Mouse (Mus musculus) lung, postnatal 4 days (tissue): ENCODE measurements around the gene Dgkb.
A peak's percentile ranks its signal among the peaks of the same experiment; 100 is the strongest.

ENCODE experiments used
- DNase-seq, 2 experiments: peaks; one replicate each; pipeline ENCODE4 v3.0.0; 2021

The Dgkb gene

GRCm38 (mm10) chr12:37996417-37996946 lies 179.0 kb downstream of the Dgkb start:
- no peak for DNase-seq

DNA sequence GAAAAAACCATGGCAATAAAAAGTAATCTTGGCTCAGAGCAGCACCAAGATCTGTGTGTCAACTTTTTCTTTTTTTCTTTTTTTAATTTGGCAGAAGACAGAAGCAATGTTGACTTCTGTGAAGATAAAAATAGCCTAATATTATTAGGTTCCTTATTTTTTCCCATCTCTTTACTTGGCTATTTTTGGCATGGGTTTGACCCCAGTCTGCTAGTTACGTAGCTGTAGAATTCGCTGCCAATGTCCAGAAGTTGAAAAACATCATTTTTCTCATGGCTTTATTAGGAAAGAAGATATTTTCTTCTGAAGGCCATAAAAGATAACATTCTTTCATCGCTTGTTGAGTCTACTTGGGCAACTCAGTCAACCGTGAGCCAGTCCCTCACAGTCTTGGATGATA lies 200.1 kb downstream of the Dgkb start:
- no peak for DNase-seq

GRCm38 (mm10) chr12:38047256-38047655 lies 229.7 kb downstream of the Dgkb start:
- DNase-seq, result no peak

GRCm38 (mm10) chr12:38088224-38088623 lies 270.7 kb downstream of the Dgkb start:
- no peak for DNase-seq

- DNase-seq, result no peak
These were observed 294.4 kb downstream of the Dgkb start for GRCm38 (mm10) chr12:38111928-38112327.

GRCm38 (mm10) chr12:38114990-38115615 lies 297.6 kb downstream of the Dgkb start:
- no peak for DNase-seq

- peak in 1 of 2 experiments; percentile 21 for DNase-seq
These were observed 306.0 kb downstream of the Dgkb start for GRCm38 (mm10) chr12:38123524-38123923.

- no peak for DNase-seq
These were observed 307.8 kb downstream of the Dgkb start for GRCm38 (mm10) chr12:38125297-38125696.

GRCm38 (mm10) chr12:38130209-38130915 lies 312.8 kb downstream of the Dgkb start:
- DNase-seq, result no peak

DNA sequence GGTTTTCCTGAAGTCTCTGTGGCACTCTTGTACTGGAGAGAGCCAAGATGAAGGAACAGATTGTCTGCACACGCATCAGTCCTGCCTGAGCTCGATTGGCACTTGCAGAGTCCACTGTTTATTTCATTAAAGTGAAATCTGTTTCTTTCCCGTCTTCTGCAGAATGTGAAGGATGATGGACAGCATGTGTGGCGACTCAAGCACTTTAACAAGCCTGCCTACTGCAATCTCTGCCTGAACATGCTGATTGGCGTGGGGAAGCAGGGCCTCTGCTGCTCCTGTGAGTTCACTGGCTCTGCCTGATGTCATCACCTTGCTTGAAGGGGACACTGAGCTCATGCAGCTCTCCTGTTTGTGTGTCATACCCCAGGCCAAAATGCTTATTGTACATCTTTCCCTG lies 318.9 kb downstream of the Dgkb start:
- DNase-seq, result peak; percentile 4 to 61

GRCm38 (mm10) chr12:38140039-38140438 lies 322.5 kb downstream of the Dgkb start:
- no peak for DNase-seq

GRCm38 (mm10) chr12:38232665-38233064 lies 415.1 kb downstream of the Dgkb start:
- DNase-seq, result no peak

- no peak for DNase-seq
These were observed 451.3 kb downstream of the Dgkb start for GRCm38 (mm10) chr12:38268856-38269255.

GRCm38 (mm10) chr12:38301497-38301896 lies 484.0 kb downstream of the Dgkb start:
- DNase-seq, result no peak

GRCm38 (mm10) chr12:38303841-38304240 lies 486.3 kb downstream of the Dgkb start:
- peak in 1 of 2 experiments; percentile 16 for DNase-seq

GRCm38 (mm10) chr12:38304245-38304644 lies 486.7 kb downstream of the Dgkb start:
- DNase-seq, result no peak

DNA sequence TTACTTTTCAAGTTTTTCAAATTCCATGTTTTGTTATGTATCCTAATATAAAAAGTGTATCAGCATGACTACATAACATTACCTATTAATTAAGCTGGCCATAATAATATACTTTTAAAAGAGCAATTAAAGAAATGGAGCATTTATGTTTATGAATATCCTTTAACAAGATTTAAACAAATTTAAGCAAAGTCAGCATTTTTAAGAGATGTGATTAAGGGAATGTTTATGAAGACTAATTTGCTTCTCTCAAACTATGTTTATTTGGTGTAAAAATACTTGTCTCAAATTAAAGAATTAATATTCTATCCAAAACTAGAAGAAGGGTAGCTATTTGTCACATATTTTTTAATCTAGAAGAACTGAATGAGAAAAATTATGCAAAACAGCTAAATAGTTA lies 492.4 kb downstream of the Dgkb start:
- no peak for DNase-seq

DNA sequence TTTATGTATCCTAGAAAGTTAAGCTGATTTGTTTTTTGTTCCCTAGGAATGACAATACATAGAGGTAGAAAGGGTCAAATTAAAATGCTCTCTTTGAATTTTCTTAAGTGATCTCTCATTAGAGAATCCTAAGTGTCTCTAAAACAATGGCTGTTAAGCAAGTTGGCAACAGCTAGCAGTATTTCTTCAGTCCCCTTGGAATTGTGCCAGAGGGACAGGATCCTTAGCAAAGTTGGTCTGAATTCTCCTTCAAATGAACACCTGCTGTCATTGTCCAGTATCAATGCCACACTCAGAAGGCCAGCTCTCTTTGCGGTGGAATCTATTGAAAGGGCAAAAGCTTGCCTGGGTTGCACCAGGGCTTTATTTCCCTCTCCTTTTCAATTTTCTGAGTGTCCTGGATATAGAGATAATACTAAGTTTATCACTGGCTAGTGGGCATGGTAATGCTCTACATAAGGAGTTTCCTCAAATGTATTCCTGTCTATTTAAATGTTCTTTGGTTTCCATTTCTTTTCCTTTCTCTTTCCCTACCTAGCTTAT lies 510.3 kb downstream of the Dgkb start:
- DNase-seq, result no peak

- DNase-seq, result no peak
These were observed 511.3 kb downstream of the Dgkb start for GRCm38 (mm10) chr12:38328779-38329178.

DNA sequence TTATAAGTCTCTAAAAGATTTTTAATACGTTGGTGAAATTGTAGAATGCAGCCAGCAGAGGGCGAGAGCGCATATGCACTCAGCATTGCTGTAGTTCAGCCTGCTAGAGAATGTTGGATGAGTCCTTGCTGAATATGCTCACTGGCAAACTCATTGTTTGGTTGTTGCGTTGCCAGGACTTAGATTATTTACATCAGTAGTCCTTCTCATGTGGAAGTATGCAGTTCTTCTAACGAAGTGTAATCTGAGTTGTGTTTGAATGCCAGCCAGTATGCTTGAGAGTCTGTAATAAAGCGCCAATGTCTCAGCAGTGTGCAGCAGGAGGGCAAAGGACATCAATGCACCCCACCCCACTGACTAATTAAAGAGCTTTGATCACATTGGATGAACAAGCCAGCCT lies 525.1 kb downstream of the Dgkb start:
- DNase-seq, result peak; percentile 67 to 72

DNA sequence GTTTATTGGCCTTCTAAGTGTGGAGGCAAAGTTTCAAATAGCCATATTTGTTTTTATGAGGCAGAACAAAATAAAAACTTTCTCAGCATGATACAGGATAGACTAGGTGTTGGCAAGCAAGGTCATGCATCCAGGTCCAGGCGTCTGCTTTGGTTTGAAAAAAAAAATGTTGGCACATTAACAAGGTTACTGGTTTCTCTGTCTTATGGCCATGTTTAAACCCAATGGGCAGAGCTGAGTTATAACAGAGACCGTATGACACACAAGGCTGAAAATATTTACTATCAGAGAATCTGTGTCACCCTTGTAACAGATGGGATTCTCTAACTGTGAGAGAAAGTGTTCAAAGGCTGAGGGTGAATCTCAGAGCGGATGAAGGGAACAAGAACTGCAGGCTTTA lies 535.0 kb downstream of the Dgkb start:
- DNase-seq, result no peak

GRCm38 (mm10) chr12:38356386-38356785 lies 538.9 kb downstream of the Dgkb start:
- no peak for DNase-seq

DNA sequence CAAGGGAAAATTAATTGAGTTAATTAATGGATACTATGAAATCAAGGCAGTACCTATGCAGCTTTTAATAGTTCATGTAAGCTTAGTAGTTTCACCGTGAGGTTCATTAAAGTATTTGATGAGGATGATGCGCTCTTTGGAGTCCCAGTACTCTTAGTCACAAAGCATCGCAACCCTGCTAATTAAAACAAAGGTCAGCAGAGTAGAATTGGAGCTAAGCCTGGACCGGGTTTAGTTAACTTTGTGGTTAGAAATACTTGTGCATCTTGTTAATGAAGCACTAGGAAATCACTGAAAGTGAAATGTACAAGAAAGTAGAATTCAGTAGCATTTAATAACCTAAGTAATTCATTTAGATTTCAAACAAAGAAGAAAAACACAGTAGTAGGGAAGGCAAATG lies 544.0 kb downstream of the Dgkb start:
- no peak for DNase-seq

GRCm38 (mm10) chr12:38371597-38371996 lies 554.1 kb downstream of the Dgkb start:
- DNase-seq, result no peak
